Mouse (Mus musculus) MEL (cell line): ENCODE measurements around the gene Nos3. TPM values are rescaled to one million over a fixed set of nuclear protein-coding genes. Genes with fewer than 3 reads are reported as not detected.

Source experiments
- DNase-seq: peaks from one replicate; pipeline ENCODE4 v3.0.0; 2011; ENCODE audit warnings: low read depth, low spot score
- H3K27ac ChIP-seq: 2 replicates; pipeline ENCODE4 v1.5.1; 2012; ENCODE audit warnings: low read depth, mild to moderate bottlenecking, control low read depth, low read length, moderate library complexity; ENCODE audit not compliant: control insufficient read depth
- H3K27me3 ChIP-seq, 2 experiments: fragments of 150-350 bp in 1 of 2; sonication (generic) in 1 of 2; 2 replicates each; pipeline ENCODE4 v1.6.1; 2012; ENCODE audit warnings: low read length in 2 of 2, mild to moderate bottlenecking in 2 of 2, improper control_type of control experiment in 1 of 2, moderate library complexity in 1 of 2; ENCODE audit not compliant: insufficient read depth in 2 of 2, control insufficient read depth in 1 of 2
- H3K36me3 ChIP-seq, 2 experiments: 2 replicates each; pipeline ENCODE4 v1.6.1; 2012 to 2014; ENCODE audit warnings: low read length in 2 of 2, improper control_type of control experiment in 1 of 2, inconsistent platforms in 1 of 2, mild to moderate bottlenecking in 1 of 2; ENCODE audit not compliant: insufficient read depth in 2 of 2, control insufficient read depth in 1 of 2
- H3K4me1 ChIP-seq, 2 experiments: fragments of 150-350 bp in 1 of 2; sonication (generic) in 1 of 2; 2 replicates each; pipeline ENCODE4 v1.6.1; 2012; ENCODE audit warnings: low read length in 2 of 2, improper control_type of control experiment in 1 of 2, mild to moderate bottlenecking in 1 of 2; ENCODE audit not compliant: insufficient read depth in 2 of 2, control insufficient read depth in 1 of 2
- H3K4me3 ChIP-seq, 2 experiments: fragments of 150-350 bp in 1 of 2; sonication (generic) in 1 of 2; 2 replicates each; pipeline ENCODE4 v1.5.1; 2012; ENCODE audit warnings: low read depth in 2 of 2, low read length in 2 of 2, mild to moderate bottlenecking in 2 of 2, moderate library complexity in 2 of 2, control low read depth in 1 of 2, improper control_type of control experiment in 1 of 2; ENCODE audit not compliant: control insufficient read depth in 1 of 2, insufficient read depth in 1 of 2
- H3K79me2 ChIP-seq: 2 replicates; pipeline ENCODE4 v1.6.1; 2012; ENCODE audit warnings: mild to moderate bottlenecking, low read length, moderate library complexity; ENCODE audit not compliant: control insufficient read depth, poor library complexity, insufficient read depth
- H3K9ac ChIP-seq: 2 replicates; pipeline ENCODE4 v1.6.1; 2012; ENCODE audit warnings: low read depth, mild to moderate bottlenecking, control low read depth, low read length, moderate library complexity; ENCODE audit not compliant: control insufficient read depth, poor library complexity, severe bottlenecking
- H3K9me3 ChIP-seq: fragments of 150-350 bp; sonication (generic); replicated peaks from 2 replicates; pipeline ENCODE4 v1.6.1; 2012; ENCODE audit warnings: mild to moderate bottlenecking, low read length, improper control_type of control experiment, moderate library complexity; ENCODE audit not compliant: insufficient read depth
- GATA1 ChIP-seq: IDR thresholded peaks from 2 replicates; pipeline ENCODE4 v1.6.1; 2011; ENCODE audit warnings: low read depth, low read length, improper control_type of control experiment
- JUND ChIP-seq: IDR thresholded peaks from 2 replicates; pipeline ENCODE4 v1.6.1; 2011; ENCODE audit warnings: low read depth, mild to moderate bottlenecking, improper control_type of control experiment, low read length
- KAT2A ChIP-seq: conservative IDR thresholded peaks from 2 replicates; pipeline ENCODE4 v1.6.1; 2012; ENCODE audit warnings: low read depth, low read length, improper control_type of control experiment, inconsistent platforms
- MAFK ChIP-seq: IDR thresholded peaks from 2 replicates; pipeline ENCODE4 v1.6.1; 2011; ENCODE audit warnings: low read depth, mild to moderate bottlenecking, low read length, improper control_type of control experiment, borderline replicate concordance
- MXI1 ChIP-seq: IDR thresholded peaks from 2 replicates; pipeline ENCODE4 v1.6.1; 2011; ENCODE audit warnings: mild to moderate bottlenecking, low read depth, low read length, improper control_type of control experiment
- MYB ChIP-seq: IDR thresholded peaks from 2 replicates; pipeline ENCODE4 v1.6.1; 2011; ENCODE audit warnings: mild to moderate bottlenecking, low read depth, low read length, improper control_type of control experiment
- MYC ChIP-seq: IDR thresholded peaks from 2 replicates; pipeline ENCODE4 v1.6.1; 2011; ENCODE audit warnings: low read depth, mild to moderate bottlenecking, low read length, improper control_type of control experiment, moderate library complexity
- POLR2A ChIP-seq, 2 experiments: IDR thresholded peaks; 2 replicates each; pipeline ENCODE4 v1.6.1; 2011 to 2012; ENCODE audit warnings: low read length in 2 of 2, mild to moderate bottlenecking in 2 of 2, control low read depth in 1 of 2, improper control_type of control experiment in 1 of 2, low read depth in 1 of 2, moderate library complexity in 1 of 2; ENCODE audit not compliant: control insufficient read depth in 1 of 2, insufficient read depth in 1 of 2, poor library complexity in 1 of 2
- RAD21 ChIP-seq: IDR thresholded peaks from 2 replicates; pipeline ENCODE4 v1.6.1; 2011; ENCODE audit warnings: mild to moderate bottlenecking, low read depth, low read length, improper control_type of control experiment
- TBP ChIP-seq: IDR thresholded peaks from 2 replicates; pipeline ENCODE4 v1.8.0; 2011; ENCODE audit warnings: low read depth, low read length, improper control_type of control experiment
- UBTF ChIP-seq: IDR thresholded peaks from 2 replicates; pipeline ENCODE4 v1.6.1; 2012; ENCODE audit warnings: low read depth, mild to moderate bottlenecking, inconsistent platforms, low read length, improper control_type of control experiment, moderate library complexity, borderline replicate concordance; ENCODE audit not compliant: insufficient read depth
- USF2 ChIP-seq, 2 experiments: IDR thresholded peaks; 2 replicates each; pipeline ENCODE4 v1.6.1; 2011 to 2012; ENCODE audit warnings: improper control_type of control experiment in 2 of 2, low read length in 2 of 2, borderline replicate concordance in 1 of 2, inconsistent platforms in 1 of 2, low read depth in 1 of 2, mild to moderate bottlenecking in 1 of 2; ENCODE audit not compliant: insufficient read depth in 1 of 2
- ZC3H11A ChIP-seq: IDR thresholded peaks from 2 replicates; pipeline ENCODE4 v1.6.1; 2012; ENCODE audit warnings: low read depth, mild to moderate bottlenecking, inconsistent platforms, low read length, improper control_type of control experiment
- polyA plus RNA-seq, 2 experiments: library from polyadenylated mRNA; stranded (reverse) in 1 of 2; unstranded in 1 of 2; fragments of >175 nt in 1 of 2; fragments of >200 nt in 1 of 2; gene quantifications; 2 replicates each; pipeline versions ENCODE4 v1.2.1 to v1.2.4; 2012; ENCODE audit warnings: low replicate concordance in 2 of 2, low read depth in 1 of 2; ENCODE audit not compliant: insufficient read length in 2 of 2, insufficient read depth in 1 of 2, missing spikeins in 1 of 2
- total RNA-seq: library from RNA; depleted of rRNA; stranded (reverse); fragments of 300-350 nt; gene quantifications from 2 replicates; pipeline ENCODE4 v1.2.3, GENCODE M21; 2012

Nos3 gene
- total and polyA plus RNA-seq, 3 experiments: 3.9 to 6.2 TPM; not detected in 1

GRCm38 (mm10) chr5:24408651-24409050 is 44.0 kb downstream of the Nos3 start:
- TF ChIP-seq MYC (no peak), MYB (no peak), USF2 (IDR thresholded peaks at IDR 0.05; ENCODE audit: borderline replicate concordance in 1 of 2, insufficient read depth in 1 of 2, low read depth in 1 of 2, low read length in 2 of 2) (no peak)
- H3K36me3 ChIP-seq: peaks cover 0 to 18% of the 10 kb centered on the region in 2 experiments; a peak in 3 of 4 replicates
- no peak overlapping the region for H3K9ac ChIP-seq

DNA sequence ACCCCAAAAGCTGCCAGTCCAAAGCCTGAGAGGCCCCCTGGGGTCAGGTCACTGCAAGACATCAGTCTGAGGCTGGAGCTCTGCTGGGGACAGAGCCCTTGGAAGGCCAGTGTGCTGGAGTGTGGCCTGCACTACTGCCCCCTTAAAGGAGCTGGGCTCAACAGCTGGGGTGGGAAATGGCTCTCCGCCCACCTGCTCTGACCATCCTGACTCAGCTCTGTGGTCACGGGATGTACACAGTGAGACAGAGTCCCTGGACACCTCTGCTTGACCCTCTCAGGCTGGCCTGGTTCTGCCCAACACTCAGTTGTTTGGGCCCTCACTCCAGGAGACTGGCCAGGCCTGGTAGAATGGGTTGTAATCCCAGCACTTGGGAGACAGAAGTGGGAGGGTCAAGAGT is 44.9 kb downstream of the Nos3 start:
- no peak overlapping the region for H3K4me3 ChIP-seq
- H3K79me2 ChIP-seq: no peaks in the 10 kb centered on the region
- H3K9me3 ChIP-seq: no peaks in the 10 kb centered on the region
- TF ChIP-seq GATA1 (no peak), KAT2A (no peak), MXI1 (no peak), TBP (no peak), JUND (no peak), RAD21 (no peak)
- TF ChIP-seq, all 39 proteins: peak for 0
- H3K4me1 ChIP-seq: peaks cover 9 to 14% of the 10 kb centered on the region in 2 experiments
- H3K9ac ChIP-seq: no peak overlapping the region
- no peak overlapping the region for H3K27ac ChIP-seq
- peaks cover 0 to 12% of the 10 kb centered on the region in 2 experiments; a peak in 3 of 4 replicates for H3K36me3 ChIP-seq
- no peaks in the 10 kb centered on the region for H3K27me3 ChIP-seq
- no peak for DNase-seq

More at GRCm38 (mm10) chr5:24408651-24409050, 44.0 kb downstream of the Nos3 start:
- no peak for DNase-seq
- H3K27ac ChIP-seq: no peak overlapping the region
- H3K9me3 ChIP-seq: no peaks in the 10 kb centered on the region
- no peak overlapping the region for H3K4me3 ChIP-seq
- no peaks in the 10 kb centered on the region for H3K27me3 ChIP-seq
- peaks cover 15 to 20% of the 10 kb centered on the region in 2 experiments for H3K4me1 ChIP-seq
- H3K79me2 ChIP-seq: no peaks in the 10 kb centered on the region

GRCm38 (mm10) chr5:24412063-24412462 is 47.5 kb downstream of the Nos3 start:
- no peak overlapping the region for H3K9ac ChIP-seq

More at GRCm38 (mm10) chr5:24412063-24412462, 47.5 kb downstream of the Nos3 start:
- no peaks in the 10 kb centered on the region; a peak in 1 of 4 replicates for H3K36me3 ChIP-seq
- no peaks in the 10 kb centered on the region for H3K9me3 ChIP-seq
- H3K79me2 ChIP-seq: no peaks in the 10 kb centered on the region
- TF ChIP-seq MAFK: no peak
- TF ChIP-seq TBP: no peak
- TF ChIP-seq MYB: no peak
- no peak for TF ChIP-seq POLR2A (IDR thresholded peaks at IDR 0.05; ENCODE audit: control insufficient read depth in 1 of 2, insufficient read depth in 1 of 2, low read depth in 1 of 2, low read length in 2 of 2, poor library complexity in 1 of 2)
- no peak for TF ChIP-seq ZC3H11A
- TF ChIP-seq UBTF: no peak
- H3K27me3 ChIP-seq: no peaks in the 10 kb centered on the region
- H3K4me3 ChIP-seq: no peak overlapping the region
- peaks cover 0 to 3% of the 10 kb centered on the region in 2 experiments; a peak in 1 of 4 replicates for H3K4me1 ChIP-seq
- DNase-seq: no peak
- H3K27ac ChIP-seq: no peak overlapping the region
